Mouse (Mus musculus) liver, adult 10 weeks (tissue): ENCODE data around the gene Cdk11b. TPM values are rescaled to one million over a fixed set of nuclear protein-coding genes. Genes with fewer than 3 reads are reported as not detected.

Experiments used
- polyA plus RNA-seq: library from polyadenylated mRNA; stranded (reverse); fragments of 350-450 nt; fragmentation: Illumina TruSeq; extraction: RNeasy Lipid Tissue Mini Kit (QIAGEN cat#74804); gene quantifications from one replicate; pipeline ENCODE4 v1.2.3, GENCODE M21; 2014; ENCODE audit warnings: low read depth, low replicate concordance

Cdk11b gene
- polyA plus RNA-seq = 28.7 TPM

DNA sequence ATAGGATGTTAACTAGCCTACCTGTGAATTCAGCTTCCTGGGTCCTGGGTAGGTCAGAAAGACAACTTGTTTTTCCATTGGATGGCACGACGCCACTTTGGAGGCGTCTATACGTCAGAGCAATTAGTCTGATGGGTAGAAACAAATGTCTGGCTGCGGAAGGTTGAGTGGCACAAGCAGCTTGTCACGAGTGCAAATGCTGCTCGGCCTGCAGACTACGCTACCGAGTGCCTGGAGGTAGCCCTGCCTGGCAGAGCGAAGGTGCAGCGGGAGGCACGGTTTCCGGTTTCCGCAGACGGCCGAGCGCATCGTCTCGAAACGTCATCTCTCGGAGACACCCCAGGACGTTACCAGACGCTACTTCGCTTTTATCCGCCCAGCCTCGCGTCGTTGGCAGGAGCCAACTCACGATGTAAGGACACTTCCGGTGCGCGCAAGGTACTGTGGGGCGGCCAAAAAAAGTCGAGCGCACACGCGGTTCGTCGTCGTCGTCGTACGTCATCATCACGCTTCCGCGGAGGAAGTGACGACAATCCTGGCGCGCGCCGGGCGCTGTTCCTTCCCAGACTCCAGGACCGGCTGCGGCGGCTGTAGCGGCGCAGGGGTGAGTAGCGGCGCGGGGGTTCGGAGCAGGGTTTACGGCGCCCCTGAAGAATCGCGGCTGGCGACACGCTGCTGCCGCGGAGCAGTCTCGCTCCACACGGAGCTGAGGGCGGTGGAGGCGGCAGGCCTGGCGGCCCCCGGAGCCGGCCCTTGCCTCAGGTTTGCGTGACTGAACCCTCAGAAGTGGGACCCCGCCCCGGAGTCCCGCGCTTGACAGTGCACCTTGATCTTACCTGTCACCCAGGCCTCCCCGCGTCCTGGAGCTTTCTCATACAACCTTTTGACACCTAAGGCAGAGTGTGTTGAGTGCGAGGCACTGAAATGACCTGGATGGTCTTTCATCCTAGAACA lies at the start of gene Cdk11b:
Gene Cdk11b, plus strand, starts transcription at position 517 of the 954 bp plus-strand sequence.

DNA sequence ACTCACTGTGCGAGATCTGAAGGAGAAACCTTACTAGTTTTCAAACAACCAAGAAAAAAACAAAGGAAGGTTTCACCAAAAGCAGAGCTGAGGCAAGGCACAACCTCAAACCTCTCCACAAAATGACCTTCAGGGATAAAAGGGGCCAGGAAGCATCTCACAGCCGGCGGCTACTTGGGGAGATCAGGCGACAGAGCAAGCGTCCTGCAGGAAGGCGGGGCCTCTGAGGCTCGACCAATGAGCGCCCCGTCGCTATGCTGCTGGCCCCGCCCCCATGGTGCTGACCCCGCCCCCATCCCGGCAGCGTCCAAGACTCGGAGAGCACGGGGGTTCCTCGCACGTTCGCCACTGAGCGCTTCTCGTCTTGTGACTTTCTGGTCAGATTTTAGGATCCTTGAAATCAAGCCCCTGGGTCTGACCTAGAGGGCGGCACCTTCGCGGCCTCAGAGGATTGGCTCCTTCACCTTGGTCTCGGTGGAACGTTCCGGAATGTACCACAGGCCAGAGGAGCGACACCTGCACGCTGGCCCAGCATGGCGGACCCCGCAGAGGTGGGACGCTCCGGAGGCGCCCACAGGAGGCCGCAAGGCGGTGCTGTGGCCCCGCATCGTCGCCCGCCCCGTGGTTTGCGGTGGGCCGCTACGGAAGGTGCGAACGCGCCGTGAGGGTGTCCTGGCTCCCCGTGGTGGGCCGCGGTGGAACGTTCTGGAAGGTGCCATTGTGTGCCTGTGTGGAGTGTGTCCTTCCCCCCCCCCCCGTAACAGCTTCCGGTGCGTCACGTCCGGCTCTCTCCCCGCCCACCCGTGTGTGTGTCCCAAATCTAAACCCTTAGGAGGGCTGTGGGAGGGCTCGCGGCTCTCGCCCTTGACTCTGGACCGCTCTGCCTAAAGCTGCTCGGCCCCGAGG lies 23.3 kb upstream of the Cdk11b start, which contains the start of gene Slc35e2:
Gene Slc35e2, plus strand, starts transcription at position 326 of the 906 bp plus-strand sequence.

DNA sequence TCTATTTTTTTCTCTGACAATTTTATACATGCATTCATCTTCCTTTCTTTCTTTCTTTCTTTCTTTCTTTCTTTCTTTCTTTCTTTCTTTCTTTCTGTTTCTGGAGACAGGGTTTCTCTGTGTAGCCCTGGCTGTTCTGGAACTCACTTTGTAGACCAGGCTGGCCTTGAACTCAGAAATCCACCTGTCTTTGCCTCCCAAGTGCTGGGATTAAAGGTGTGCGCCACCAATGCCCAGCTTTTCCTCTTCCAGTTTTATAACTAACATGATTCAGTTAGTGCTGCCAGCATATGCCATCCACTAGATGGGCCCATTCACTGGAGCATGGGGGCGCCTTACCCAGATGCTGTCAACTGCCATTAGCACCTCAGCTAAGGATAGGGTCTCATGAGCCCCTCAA lies 20.7 kb downstream of the Cdk11b start, which contains the start of gene Gm10563:
Gene Gm10563, minus strand, starts transcription at position 101 of the 400 bp plus-strand sequence.

DNA sequence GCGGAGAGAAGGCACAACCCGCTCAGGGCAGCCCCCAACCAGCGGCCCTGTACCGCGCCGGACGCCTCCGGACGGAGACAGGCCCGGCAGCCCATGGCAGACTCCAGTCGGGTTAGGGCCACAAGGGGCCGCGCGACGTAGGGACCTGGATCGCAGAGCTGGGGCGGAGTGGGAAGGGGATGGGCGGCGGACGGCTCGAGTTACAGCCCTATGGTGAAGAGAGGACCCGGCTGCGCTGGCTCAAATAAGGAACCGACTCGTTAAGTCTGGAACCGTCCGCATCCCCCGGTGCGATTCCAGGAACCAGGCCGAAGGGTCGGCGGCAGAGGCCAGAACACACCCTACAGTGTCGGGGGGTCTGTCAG lies 28.4 kb downstream of the Cdk11b start, which contains the start of gene Mmp23:
Gene Mmp23, minus strand, starts transcription at position 299 of the 365 bp plus-strand sequence.

DNA sequence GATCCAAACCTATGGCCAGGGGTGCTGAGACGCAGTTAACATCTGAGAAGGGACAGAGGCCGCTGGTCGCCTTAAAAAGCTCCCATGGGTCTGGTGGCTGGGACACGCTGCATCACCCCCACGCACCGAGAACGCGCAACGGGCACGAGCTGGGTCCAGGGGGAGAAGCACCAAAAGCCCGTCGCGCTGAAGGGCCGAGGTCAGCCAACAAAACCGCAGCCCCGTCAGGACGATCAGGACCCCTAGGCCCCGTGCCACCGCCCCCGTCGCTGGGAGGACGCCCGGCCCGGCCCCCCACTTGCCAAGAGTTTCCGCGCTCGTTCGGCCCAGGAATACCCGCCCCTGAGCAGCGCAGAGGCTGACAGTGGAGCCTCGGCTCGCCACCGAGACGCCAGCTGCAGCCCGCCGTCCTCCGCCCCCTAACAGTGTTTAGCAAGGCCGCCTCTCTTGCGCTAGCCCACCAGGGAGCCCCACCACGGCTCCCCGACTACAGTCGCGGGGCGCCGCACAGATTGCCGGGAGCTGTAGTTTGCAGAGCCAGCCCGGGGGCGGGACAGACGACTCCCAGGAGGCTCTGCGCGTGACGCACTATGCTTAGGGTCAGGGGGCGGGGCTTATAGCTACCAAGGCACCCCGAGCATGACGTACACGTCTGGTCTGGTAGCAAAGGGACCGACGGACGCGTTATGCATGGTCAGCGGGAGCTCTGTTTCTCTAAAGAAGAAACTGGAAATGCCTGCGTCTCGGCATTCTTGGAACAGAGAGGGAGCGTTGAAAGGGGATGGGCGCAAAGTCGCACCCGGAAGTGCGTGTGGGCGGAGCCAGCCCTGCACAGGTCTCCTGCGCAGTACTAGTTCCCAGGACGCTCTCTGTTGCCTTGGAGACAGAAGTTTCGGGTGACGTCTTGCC lies 44.3 kb downstream of the Cdk11b start, which contains the start of gene Mib2:
Gene Mib2, minus strand, starts transcription at position 510 of the 909 bp plus-strand sequence.

DNA sequence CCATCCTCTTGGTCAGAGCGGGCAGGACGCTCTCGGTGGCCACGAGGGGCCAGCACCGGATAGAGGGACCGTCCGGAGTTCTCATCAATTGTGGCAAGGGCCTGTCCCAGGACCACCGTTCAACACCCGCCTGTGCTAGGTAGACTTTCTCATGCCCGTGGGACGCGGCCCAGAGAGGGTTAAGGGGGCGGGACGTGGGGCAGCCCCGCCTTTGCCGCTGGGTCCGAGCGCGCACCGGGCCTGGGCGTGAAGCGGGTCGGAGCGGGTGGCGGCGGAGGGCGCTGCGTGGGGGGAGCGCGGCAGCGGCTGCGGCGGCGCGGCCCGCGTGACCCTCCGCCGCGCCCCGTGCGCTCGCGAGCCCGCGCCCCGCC lies 69.4 kb downstream of the Cdk11b start, which contains the start of gene Fndc10:
Gene Fndc10, plus strand, starts transcription at position 232 of the 371 bp plus-strand sequence.

Other genes starting within 250 kb of the Cdk11b start
- gene Gabrd, start 226.7 kb upstream of the Cdk11b start, polyA plus RNA-seq = not detected
- not detected for gene Cfap74, start 215.7 kb upstream of the Cdk11b start, polyA plus RNA-seq
- gene Tmem52, start 155.7 kb upstream of the Cdk11b start, polyA plus RNA-seq = not detected
- 39.2 TPM for gene Gnb1, start 133.5 kb upstream of the Cdk11b start, polyA plus RNA-seq
- 62.2 TPM for gene Nadk, start 62.5 kb upstream of the Cdk11b start, polyA plus RNA-seq
- gene Slc35e2, start 23.4 kb upstream of the Cdk11b start, polyA plus RNA-seq = 30.8 TPM
- not detected for gene Gm10563, start 20.6 kb downstream of the Cdk11b start, polyA plus RNA-seq
- gene Mmp23, start 28.5 kb downstream of the Cdk11b start, polyA plus RNA-seq = 0.26 TPM
- 0.87 TPM for gene Mib2, start 44.3 kb downstream of the Cdk11b start, polyA plus RNA-seq
- gene Fndc10, start 69.5 kb downstream of the Cdk11b start, polyA plus RNA-seq = not detected
- gene Ssu72, start 79.9 kb downstream of the Cdk11b start, polyA plus RNA-seq = 50.5 TPM
- gene Tmem240, start 109.9 kb downstream of the Cdk11b start, polyA plus RNA-seq = not detected
- 11.7 TPM for gene Atad3a, start 136.2 kb downstream of the Cdk11b start, polyA plus RNA-seq
- gene Vwa1, start 149.8 kb downstream of the Cdk11b start, polyA plus RNA-seq = 0.11 TPM
- 1.9 TPM for gene Tmem88b, start 161.0 kb downstream of the Cdk11b start, polyA plus RNA-seq
- gene Ankrd65, start 165.6 kb downstream of the Cdk11b start, polyA plus RNA-seq = not detected
- 46.8 TPM for gene Mrpl20, start 178.0 kb downstream of the Cdk11b start, polyA plus RNA-seq
- 60.9 TPM for gene Ccnl2, start 187.6 kb downstream of the Cdk11b start, polyA plus RNA-seq
- gene Aurkaip1, start 206.4 kb downstream of the Cdk11b start, polyA plus RNA-seq = 7.5 TPM
- gene Mxra8, start 214.8 kb downstream of the Cdk11b start, polyA plus RNA-seq = 11.4 TPM
- gene Dvl1, start 222.5 kb downstream of the Cdk11b start, polyA plus RNA-seq = 3.9 TPM
- gene Tas1r3, start 238.5 kb downstream of the Cdk11b start, polyA plus RNA-seq = not detected
- 5.9 TPM for gene Cptp, start 244.6 kb downstream of the Cdk11b start, polyA plus RNA-seq
- gene Ints11, start 244.7 kb downstream of the Cdk11b start, polyA plus RNA-seq = 2.7 TPM